Mouse (Mus musculus) stomach, postnatal 0 days (tissue): ENCODE data around the gene Pin1. TPM values are rescaled to one million over a fixed set of nuclear protein-coding genes. Genes with fewer than 3 reads are reported as not detected.

Source experiments
- ATAC-seq: fragments of 200-750 bp; cut with Nextera tagmentation; 2 replicates; pipeline ENCODE4 v1.8.0; 2017; ENCODE audit not compliant: low FRiP score, low TSS enrichment
- DNase-seq: peaks from one replicate; pipeline ENCODE4 v3.0.0-alpha.2; 2016; ENCODE audit warnings: low spot score
- H3K27ac ChIP-seq: fragments of 300-500 bp; sonication (generic); replicated peaks from 2 replicates; pipeline ENCODE4 v1.5.1; 2014; ENCODE audit warnings: mild to moderate bottlenecking, control low read depth
- H3K27me3 ChIP-seq: fragments of 300-500 bp; sonication (generic); 2 replicates; pipeline ENCODE4 v1.6.1; 2014; ENCODE audit warnings: low read length; ENCODE audit not compliant: control insufficient read depth, insufficient read depth
- H3K36me3 ChIP-seq: fragments of 300-500 bp; sonication (generic); 2 replicates; pipeline ENCODE4 v1.6.1; 2014; ENCODE audit warnings: low read length, mixed read lengths; ENCODE audit not compliant: control insufficient read depth, insufficient read depth
- H3K4me1 ChIP-seq: fragments of 300-500 bp; sonication (generic); replicated peaks from 2 replicates; pipeline ENCODE4 v1.6.1; 2014; ENCODE audit warnings: antibody characterized with exemption; ENCODE audit not compliant: control insufficient read depth, insufficient read depth
- H3K4me2 ChIP-seq: fragments of 300-500 bp; sonication (generic); replicated peaks from 2 replicates; pipeline ENCODE4 v1.6.1; 2014; ENCODE audit warnings: low read depth, mild to moderate bottlenecking, control low read depth, moderate library complexity
- H3K4me3 ChIP-seq: fragments of 300-500 bp; sonication (generic); 2 replicates; pipeline ENCODE4 v1.5.1; 2014; ENCODE audit warnings: low read depth, low read length, control low read depth
- H3K9ac ChIP-seq: fragments of 300-500 bp; sonication (generic); 2 replicates; pipeline ENCODE4 v1.6.1; 2014; ENCODE audit warnings: mild to moderate bottlenecking, low read length, control low read depth, mixed read lengths
- H3K9me3 ChIP-seq: fragments of 300-500 bp; sonication (generic); 2 replicates; pipeline ENCODE4 v1.6.1; 2016; ENCODE audit warnings: low read length; ENCODE audit not compliant: control insufficient read depth
- CTCF ChIP-seq: IDR thresholded peaks from 2 replicates; pipeline ENCODE4 v1.5.1; 2016; ENCODE audit warnings: antibody characterized with exemption, low read depth, mild to moderate bottlenecking, moderate library complexity
- EP300 ChIP-seq: optimal IDR thresholded peaks from 2 replicates; pipeline ENCODE3; 2016; ENCODE audit warnings: antibody characterized with exemption
- WGBS: fragments of 180-500 bp; shearing (Covaris S2); extraction: QIAGEN DNeasy Blood & Tissue Kit; methylation state at CpG from one replicate; pipeline ENCODE4 v1.1.7; 2014; 5-methylcytosine and 5-hydroxymethylcytosine counted together
- polyA plus RNA-seq: library from polyadenylated mRNA; unstranded; fragments of >200 nt; fragmentation: Nextera tagmentation; extraction: Ambion mirVana; gene quantifications from 2 replicates; pipeline ENCODE4 v1.2.1, GENCODE M21; 2015

Pin1 gene
- polyA plus RNA-seq, 1 experiment from 2014 or later, result 28.7 TPM

DNA sequence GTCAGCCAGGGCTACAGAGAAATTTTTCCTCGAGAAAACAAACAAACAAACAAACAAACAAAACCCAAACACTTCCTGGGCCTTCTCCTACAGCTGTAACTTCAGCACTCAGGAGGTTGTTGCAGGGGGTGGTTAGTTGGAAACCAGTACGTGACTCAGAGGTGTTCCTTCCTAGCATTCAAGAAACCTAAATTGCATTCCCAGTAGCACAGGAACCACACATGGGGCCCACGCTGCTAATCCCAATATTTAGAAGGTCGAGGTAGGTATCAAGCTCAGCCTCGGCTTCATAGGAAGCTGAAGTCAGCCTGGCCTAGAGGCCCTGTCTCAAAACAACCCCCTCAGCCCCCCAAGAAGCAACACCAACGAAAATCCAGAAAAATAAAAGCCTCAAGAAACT is 10.4 kb upstream of the Pin1 start:
- WGBS, result 8% methylated on average over 6 of the region's 6 CpGs

GRCm38 (mm10) chr9:20642101-20642895 is 9.6 kb upstream of the Pin1 start, which contains the start of gene Ubl5:
Gene Ubl5 (plus strand): TSS chr9:20642878.
- ATAC-seq (peak; percentile 85), DNase-seq (peak; percentile 91)
- peak within 1 kb of the TSS; percentile 89 for H3K9ac ChIP-seq
- H3K27ac ChIP-seq, result peak within 1 kb of the TSS; percentile 91
- H3K4me2 ChIP-seq, result peak within 1 kb of the TSS; percentile 94
- 1% methylated on average over 51 of the region's 51 CpGs for WGBS
- H3K36me3 ChIP-seq, result peaks cover 14% of the 10 kb centered on the region
- H3K4me1 ChIP-seq, result no peaks in the 10 kb centered on the region
- H3K4me3 ChIP-seq, result peak within 1 kb of the TSS; percentile 79
- TF ChIP-seq CTCF (no peak), EP300 (no peak)
- H3K27me3 ChIP-seq, result no peaks in the 10 kb centered on the region
- H3K9me3 ChIP-seq, result no peaks in the 10 kb centered on the region

More for the DNA sequence above, 10.4 kb upstream of the Pin1 start:
- H3K27ac ChIP-seq, result peak overlapping the region; percentile 83; the same call in 1 of the 2 replicates
- H3K36me3 ChIP-seq, result peaks cover 16% of the 10 kb centered on the region
- peak overlapping the region; percentile 79 for H3K4me3 ChIP-seq
- H3K4me1 ChIP-seq, result no peaks in the 10 kb centered on the region
- no peaks in the 10 kb centered on the region for H3K27me3 ChIP-seq
- no peaks in the 10 kb centered on the region for H3K9me3 ChIP-seq
- no peak for TF ChIP-seq CTCF
- TF ChIP-seq EP300, result no peak
- peak overlapping the region; percentile 94 for H3K4me2 ChIP-seq
- no peak for DNase-seq
- H3K9ac ChIP-seq, result peak overlapping the region; percentile 89
- no peak for ATAC-seq

DNA sequence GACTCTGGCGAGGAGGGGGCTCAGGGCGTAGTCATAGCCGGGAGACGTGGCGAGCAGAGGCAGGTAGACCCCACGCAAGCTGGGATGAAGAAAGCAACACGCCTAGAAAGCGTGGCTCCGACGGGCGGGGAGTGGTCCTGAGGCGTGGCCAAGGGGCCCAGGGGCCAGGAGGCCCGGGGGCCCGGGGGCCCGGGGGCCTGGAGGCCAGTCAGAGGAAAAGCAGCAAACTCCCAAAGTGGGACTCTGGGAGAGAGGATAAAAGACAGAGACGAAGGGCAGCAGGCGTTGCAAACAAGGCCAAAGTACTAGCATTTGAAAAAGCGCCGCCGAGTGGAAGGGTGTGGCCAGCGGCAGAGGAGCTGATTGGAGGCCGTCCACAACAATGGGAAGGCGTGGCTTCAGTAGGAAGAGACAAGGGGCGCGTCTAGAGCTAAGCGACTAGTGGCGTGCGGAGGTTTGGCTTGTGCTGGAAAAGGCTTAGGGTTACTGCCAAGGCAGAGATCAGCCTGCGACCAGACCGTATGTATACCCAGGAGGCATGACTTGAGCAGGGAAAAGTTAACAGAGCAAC is 8.9 kb upstream of the Pin1 start:
- TF ChIP-seq CTCF (peak; percentile 39; the same call in 1 of the 2 replicates), EP300 (no peak)
- H3K9ac ChIP-seq, result peak overlapping the region; percentile 65
- no peaks in the 10 kb centered on the region for H3K4me1 ChIP-seq
- DNase-seq (peak; percentile 92), ATAC-seq (peak; percentile 91)
- peak overlapping the region; percentile 79 for H3K4me3 ChIP-seq
- H3K9me3 ChIP-seq, result no peaks in the 10 kb centered on the region
- 0% methylated on average over 30 of the region's 30 CpGs for WGBS
- peak overlapping the region; percentile 91 for H3K27ac ChIP-seq
- no peaks in the 10 kb centered on the region for H3K27me3 ChIP-seq
- peaks cover 10% of the 10 kb centered on the region for H3K36me3 ChIP-seq
- H3K4me2 ChIP-seq, result peak overlapping the region; percentile 94

DNA sequence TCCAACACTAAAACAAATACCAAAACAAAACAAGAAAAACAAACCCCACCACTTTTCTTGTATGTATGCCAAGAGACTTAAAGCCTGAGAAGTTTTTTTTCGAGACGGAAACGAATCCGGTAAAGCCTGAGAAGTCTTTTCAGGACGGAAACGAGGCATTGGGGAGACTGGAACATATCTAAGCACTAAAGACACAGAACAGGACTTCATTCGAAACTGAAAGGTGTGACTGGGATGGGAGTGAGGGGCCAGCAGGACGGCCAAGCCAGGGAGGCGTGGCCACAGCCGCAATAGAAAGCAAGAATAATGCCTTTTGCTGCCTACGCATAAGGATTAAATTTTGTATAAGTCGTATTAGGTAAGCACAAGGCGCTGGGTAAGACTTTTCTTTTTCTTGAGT is 8.1 kb upstream of the Pin1 start:
- no peak for TF ChIP-seq CTCF
- TF ChIP-seq EP300, result no peak
- no peaks in the 10 kb centered on the region for H3K4me1 ChIP-seq
- peak overlapping the region; percentile 79 for H3K4me3 ChIP-seq
- ATAC-seq (no peak), DNase-seq (no peak)
- no peaks in the 10 kb centered on the region for H3K9me3 ChIP-seq
- WGBS, result 4% methylated on average over 13 of the region's 13 CpGs
- peak overlapping the region; percentile 65 for H3K9ac ChIP-seq
- peaks cover 3% of the 10 kb centered on the region for H3K36me3 ChIP-seq
- H3K27ac ChIP-seq, result peak overlapping the region; percentile 91
- peak overlapping the region; percentile 94 for H3K4me2 ChIP-seq
- H3K27me3 ChIP-seq, result no peaks in the 10 kb centered on the region

DNA sequence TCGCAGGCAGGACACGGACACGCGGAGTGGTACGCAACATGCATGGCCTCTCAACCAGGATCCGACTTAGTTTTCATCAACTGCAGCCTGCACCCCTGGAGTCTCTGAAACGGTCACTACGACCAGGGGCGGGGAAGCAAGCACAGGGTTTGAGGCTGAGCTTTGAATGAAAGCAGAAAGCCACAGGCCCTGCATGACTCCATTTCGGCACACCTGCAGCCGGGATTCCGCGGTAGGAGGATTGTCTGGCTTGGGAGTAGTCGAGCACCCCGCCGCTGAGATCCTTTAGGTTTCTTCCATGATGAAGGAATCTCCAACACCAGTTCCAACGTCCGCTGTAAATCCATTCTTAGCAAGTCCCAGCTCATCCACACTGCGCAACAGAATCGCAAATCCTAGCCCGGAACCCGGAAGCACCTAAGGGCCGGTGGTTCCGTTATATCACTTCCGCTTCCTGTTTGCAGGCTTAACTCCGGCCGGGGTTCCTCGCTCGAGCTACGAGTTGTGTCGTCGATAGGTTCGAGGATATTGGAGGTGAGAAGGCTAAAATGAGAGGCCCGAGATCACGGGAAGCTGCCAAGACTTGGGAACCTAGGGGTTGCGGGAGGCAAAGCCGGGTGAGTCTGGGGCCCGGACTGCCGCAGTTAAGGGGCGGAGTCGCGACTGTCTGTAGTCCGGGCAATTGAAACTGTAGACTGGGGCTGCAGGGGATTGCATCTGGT is 7.4 kb upstream of the Pin1 start, which contains the start of gene Fbxl12:
TSS of gene Fbxl12 (minus strand) at position 408 of the 722 bp plus-strand sequence.
- peak within 1 kb of the TSS; percentile 79 for H3K4me3 ChIP-seq
- H3K36me3 ChIP-seq, result no peaks in the 10 kb centered on the region
- peak within 1 kb of the TSS; percentile 91 for H3K27ac ChIP-seq
- TF ChIP-seq CTCF (no peak), EP300 (peak; percentile 21)
- DNase-seq, result peak; percentile 82
- H3K4me1 ChIP-seq, result no peaks in the 10 kb centered on the region
- peak within 1 kb of the TSS; percentile 76 for H3K9ac ChIP-seq
- under 1% methylated on average over 43 of the region's 43 CpGs for WGBS
- H3K27me3 ChIP-seq, result no peaks in the 10 kb centered on the region
- peak within 1 kb of the TSS; percentile 94 for H3K4me2 ChIP-seq
- no peaks in the 10 kb centered on the region for H3K9me3 ChIP-seq
- peak; percentile 63 for ATAC-seq
